Mouse (Mus musculus) heart, embryonic 10.5 days (tissue): ENCODE data around the gene Eml5. TPM values are rescaled to one million over a fixed set of nuclear protein-coding genes. Genes with fewer than 3 reads are reported as not detected.
A peak's percentile ranks its signal among the peaks of the same experiment; 100 is the strongest.

Experiments
- DNase-seq: peaks from one replicate; pipeline ENCODE4 v3.0.0-alpha.2; 2017; ENCODE audit warnings: low spot score
- H3K27ac ChIP-seq: fragments of 300-500 bp; sonication (generic); 2 replicates; pipeline ENCODE4 v1.5.1; 2016; ENCODE audit warnings: mild to moderate bottlenecking
- H3K27me3 ChIP-seq: fragments of 300-500 bp; sonication (generic); 2 replicates; pipeline ENCODE4 v1.6.1; 2016; ENCODE audit warnings: mild to moderate bottlenecking; ENCODE audit not compliant: poor library complexity, insufficient read depth, severe bottlenecking
- H3K36me3 ChIP-seq: fragments of 300-500 bp; sonication (generic); 2 replicates; pipeline ENCODE4 v1.6.1; 2016; ENCODE audit warnings: mild to moderate bottlenecking, moderate library complexity
- H3K4me1 ChIP-seq: fragments of 300-500 bp; sonication (generic); 2 replicates; pipeline ENCODE4 v1.6.1; 2016; ENCODE audit warnings: mild to moderate bottlenecking
- H3K4me3 ChIP-seq: fragments of 300-500 bp; sonication (generic); 2 replicates; pipeline ENCODE4 v1.5.1; 2016; ENCODE audit warnings: mild to moderate bottlenecking, moderate library complexity
- H3K9me3 ChIP-seq: fragments of 300-500 bp; sonication (generic); 2 replicates; pipeline ENCODE4 v1.6.1; 2016; ENCODE audit warnings: mild to moderate bottlenecking, moderate library complexity
- WGBS: fragments of 180-500 bp; shearing (Covaris S2); methylation state at CpG from one replicate; pipeline ENCODE4 v1.1.7; 2016; 5-methylcytosine and 5-hydroxymethylcytosine counted together
- polyA plus RNA-seq: library from polyadenylated mRNA; unstranded; fragments of >200 nt; fragmentation: Nextera tagmentation; extraction: Ambion mirVana; gene quantifications from 2 replicates; pipeline ENCODE4 v1.2.1, GENCODE M21; 2016

Eml5 gene
- polyA plus RNA-seq, 1 experiment from 2014 or later: 3.2 TPM

DNA sequence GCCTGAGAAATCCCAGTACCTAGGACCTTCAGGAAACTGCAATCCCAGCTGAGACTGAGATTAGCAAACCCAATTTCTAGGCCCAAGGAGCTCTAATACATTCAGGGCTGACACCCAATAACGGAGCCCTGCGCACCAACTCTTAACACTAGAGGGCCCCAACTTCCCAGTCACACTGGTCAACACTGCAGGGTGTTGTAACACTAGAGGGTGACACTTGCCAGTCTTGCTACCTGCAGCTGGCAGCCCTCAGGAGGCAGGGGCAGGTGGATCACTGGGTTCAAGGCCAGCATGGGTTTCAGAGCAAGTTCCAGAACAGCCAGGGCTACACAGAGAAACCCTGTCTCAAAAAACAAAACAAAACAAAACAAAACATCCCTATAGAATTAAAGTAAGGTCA is 155.2 kb downstream of the Eml5 start:
- Histone ChIP-seq H3K9me3 (no peaks in the 10 kb centered on the region), H3K4me3 (peak overlapping the region; percentile 90), H3K36me3 (peaks cover 5% of the 10 kb centered on the region; the same call in 1 of the 2 replicates), H3K4me1 (peaks cover 19% of the 10 kb centered on the region), H3K27me3 (no peaks in the 10 kb centered on the region), H3K27ac (peak overlapping the region; percentile 97)
- DNase-seq: peak; percentile 85
- WGBS: 13% methylated on average over 2 of the region's 2 CpGs

DNA sequence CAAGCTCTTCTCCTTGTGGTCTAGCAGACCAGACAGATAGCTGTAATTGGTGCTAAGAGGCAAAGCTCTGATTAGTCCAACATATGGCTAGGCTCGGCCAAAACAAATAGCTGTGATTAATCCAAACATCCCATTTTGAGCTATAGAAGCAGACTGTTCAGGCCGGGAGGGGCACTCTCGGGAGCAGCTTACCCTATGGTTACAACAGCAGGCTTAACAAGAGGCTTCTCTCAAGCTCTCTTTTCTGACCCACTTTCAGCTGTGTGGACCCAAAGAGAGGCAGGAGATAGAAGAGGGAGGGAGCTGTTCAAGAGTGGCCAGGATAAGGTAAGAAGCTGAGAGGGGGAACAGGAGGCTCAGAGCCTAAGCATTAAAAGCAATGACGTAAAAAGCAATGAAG is 155.7 kb downstream of the Eml5 start:
- no peak for DNase-seq
- no peak overlapping the region for H3K4me3 ChIP-seq
- no peaks in the 10 kb centered on the region for H3K27me3 ChIP-seq
- peak overlapping the region; percentile 97; the same call in 1 of the 2 replicates for H3K27ac ChIP-seq
- peaks cover 3% of the 10 kb centered on the region; the same call in 1 of the 2 replicates for H3K36me3 ChIP-seq
- H3K4me1 ChIP-seq: peaks cover 19% of the 10 kb centered on the region
- WGBS: 47% methylated on average over 4 of the region's 4 CpGs
- no peaks in the 10 kb centered on the region for H3K9me3 ChIP-seq

DNA sequence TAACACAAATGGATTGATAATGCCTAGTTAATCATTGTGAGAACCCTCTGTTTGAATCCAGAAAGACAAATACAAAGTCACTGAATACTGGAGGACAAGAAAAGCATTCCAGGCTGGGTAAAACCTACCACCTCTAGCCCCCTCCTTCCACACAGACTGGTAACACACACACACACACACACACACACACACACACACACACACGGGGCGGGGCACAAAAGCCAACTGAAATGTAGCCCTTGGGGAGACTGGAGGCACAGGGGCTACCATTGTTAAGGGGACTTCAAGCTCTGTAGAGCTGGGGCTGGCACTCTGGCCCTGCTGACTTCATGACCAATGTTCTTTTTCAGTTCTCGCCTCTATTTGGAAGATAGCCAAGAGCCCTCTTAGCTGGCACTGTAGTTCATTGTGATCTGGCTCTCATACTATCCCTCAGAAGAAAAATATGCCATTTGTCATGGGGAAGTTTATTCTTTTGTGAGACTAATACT is 160.2 kb downstream of the Eml5 start:
- Histone ChIP-seq H3K4me3 (no peak overlapping the region), H3K9me3 (no peaks in the 10 kb centered on the region), H3K27ac (no peak overlapping the region), H3K27me3 (0 out of 2 replicates have a peak, but pooled peaks cover 3% of the 10 kb centered on the region), H3K4me1 (peaks cover 13% of the 10 kb centered on the region), H3K36me3 (no peaks in the 10 kb centered on the region)
- peak; percentile 68 for DNase-seq
- WGBS: 64% methylated on average over 3 of the region's 3 CpGs

DNA sequence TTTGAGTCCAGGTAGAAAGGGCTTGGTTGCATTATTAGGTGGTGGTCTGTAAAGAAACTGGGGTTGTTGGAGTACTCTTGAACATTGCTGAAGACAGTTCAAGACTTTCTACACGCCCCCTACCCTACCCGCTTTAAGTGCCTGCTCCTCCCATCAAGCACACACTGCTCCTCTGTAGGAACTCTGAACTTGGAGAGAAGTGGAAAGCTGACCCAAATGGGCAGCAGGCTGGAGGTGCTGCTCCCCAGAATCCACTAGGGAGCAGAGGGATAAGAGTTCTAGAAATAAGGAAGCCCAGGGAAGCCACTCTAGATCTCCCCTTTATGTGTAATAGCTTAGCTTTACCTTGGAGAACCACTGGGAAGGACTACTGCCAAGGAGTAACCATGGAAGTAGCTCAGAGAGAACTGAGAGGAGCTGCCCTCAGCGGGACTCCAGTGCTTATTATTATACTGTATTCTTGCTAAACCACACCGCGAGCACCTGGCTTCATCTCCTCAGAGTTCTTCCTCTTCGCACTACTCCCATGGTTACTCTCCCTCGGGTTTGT is 163.4 kb downstream of the Eml5 start:
- Histone ChIP-seq H3K9me3 (no peaks in the 10 kb centered on the region), H3K27ac (peak overlapping the region; percentile 97), H3K27me3 (0 out of 2 replicates have a peak, but pooled peaks cover 3% of the 10 kb centered on the region), H3K4me3 (peak overlapping the region; percentile 84), H3K4me1 (peaks cover 28% of the 10 kb centered on the region), H3K36me3 (no peaks in the 10 kb centered on the region)
- DNase-seq: no peak
- WGBS: 5% methylated on average over 7 of the region's 7 CpGs

DNA sequence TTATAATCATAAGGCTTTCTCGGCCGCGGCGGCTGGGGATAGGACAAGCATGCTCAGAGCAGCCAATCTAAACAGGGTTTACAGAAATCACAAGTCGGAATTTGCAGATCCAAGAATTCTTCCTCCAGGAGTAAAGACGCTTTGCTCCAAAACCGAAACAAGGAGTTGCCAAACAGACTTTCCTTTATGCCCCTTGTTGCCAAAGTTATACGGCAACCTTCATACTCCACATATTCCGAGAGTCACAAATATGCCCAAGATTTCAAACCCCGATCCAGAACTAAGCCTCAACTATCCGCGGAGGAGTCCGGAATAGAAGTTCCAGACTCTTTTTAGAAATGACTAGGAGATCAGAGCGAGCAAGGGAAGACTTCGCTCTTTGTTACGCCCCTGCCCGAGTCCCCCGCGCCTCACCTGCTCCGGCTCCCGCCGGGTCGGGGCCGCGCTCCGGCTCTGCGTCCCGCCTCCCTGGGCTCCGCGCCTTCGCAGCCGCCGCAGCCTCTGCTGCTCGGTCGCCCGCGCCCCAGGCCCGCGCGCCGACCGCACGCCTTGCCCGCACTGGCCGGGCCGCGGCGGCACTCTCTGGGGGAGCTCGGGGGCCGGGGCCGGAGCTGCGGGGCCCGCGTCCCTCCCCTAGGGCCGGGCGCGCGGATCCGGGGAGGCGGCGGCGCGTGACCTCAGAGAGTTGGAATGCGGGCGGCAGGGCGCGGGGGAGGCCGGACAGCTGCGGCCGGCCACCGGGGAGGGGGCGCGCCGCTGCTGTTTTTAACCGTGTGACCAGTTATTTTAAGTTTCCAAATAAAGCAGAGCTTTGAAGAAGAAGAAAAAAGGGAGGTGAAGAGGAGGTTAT is 164.1 kb downstream of the Eml5 start, which contains the start of gene Ptpn21:
Ptpn21 (minus strand) TSS at position 455 of the 850 bp plus-strand sequence.
- Histone ChIP-seq H3K4me3 (peak within 1 kb of the TSS; percentile 84), H3K9me3 (no peaks in the 10 kb centered on the region), H3K27me3 (0 out of 2 replicates have a peak, but pooled peaks cover 3% of the 10 kb centered on the region), H3K4me1 (peaks cover 28% of the 10 kb centered on the region), H3K27ac (peak within 1 kb of the TSS; percentile 97), H3K36me3 (no peaks in the 10 kb centered on the region)
- no peak for DNase-seq
- under 1% methylated on average over 75 of the region's 75 CpGs for WGBS

Other genes starting within 250 kb of the Eml5 start
- 9.0 and 9.3 TPM in 2 replicates for gene Ptpn21, start 164.1 kb downstream of the Eml5 start, polyA plus RNA-seq
- 104 and 128 TPM in 2 replicates for gene Zc3h14, start 154.5 kb downstream of the Eml5 start, polyA plus RNA-seq
- gene Ttc8, start 19.1 kb upstream of the Eml5 start, polyA plus RNA-seq: 17.4 and 23.5 TPM in 2 replicates